Mouse (Mus musculus) cerebellum, postnatal 25 days (tissue): ENCODE measurements around the gene Notch1.

Experiments
- DNase-seq, 2 experiments: peaks; one replicate each; pipeline ENCODE4 v3.0.0; 2021; ENCODE audit warnings: mixed read lengths in 2 of 2

Gene Notch1

GRCm38 (mm10) chr2:26498694-26499093, 17.8 kb downstream of the Notch1 start:
- DNase-seq: no peak

GRCm38 (mm10) chr2:26497861-26498533, 18.5 kb downstream of the Notch1 start:
- DNase-seq: no peak

- no peak for DNase-seq
These were observed 20.0 kb downstream of the Notch1 start for GRCm38 (mm10) chr2:26496451-26496850.

- DNase-seq: no peak
These were observed 20.8 kb downstream of the Notch1 start for GRCm38 (mm10) chr2:26495701-26496100.

GRCm38 (mm10) chr2:26494991-26495390, 21.5 kb downstream of the Notch1 start:
- DNase-seq: no peak

- DNase-seq: no peak
These were observed 22.1 kb downstream of the Notch1 start for GRCm38 (mm10) chr2:26494396-26494795.

- no peak for DNase-seq
These were observed 23.3 kb downstream of the Notch1 start for GRCm38 (mm10) chr2:26493021-26493781.

- no peak for DNase-seq
These were observed 25.6 kb downstream of the Notch1 start for GRCm38 (mm10) chr2:26490760-26491301.

GRCm38 (mm10) chr2:26488535-26489135, 27.8 kb downstream of the Notch1 start:
- no peak for DNase-seq

- peak; percentile 44 to 53 for DNase-seq
These were observed 29.0 kb downstream of the Notch1 start for GRCm38 (mm10) chr2:26487322-26488021.

- no peak for DNase-seq
These were observed 29.6 kb downstream of the Notch1 start for GRCm38 (mm10) chr2:26486835-26487321.

GRCm38 (mm10) chr2:26486264-26486810, 30.1 kb downstream of the Notch1 start:
- no peak for DNase-seq

GRCm38 (mm10) chr2:26485710-26486109, 30.8 kb downstream of the Notch1 start:
- DNase-seq: no peak

- DNase-seq: no peak
These were observed 31.2 kb downstream of the Notch1 start for GRCm38 (mm10) chr2:26485278-26485677.

- DNase-seq: no peak
These were observed 32.3 kb downstream of the Notch1 start for GRCm38 (mm10) chr2:26484169-26484568.

- no peak for DNase-seq
These were observed 33.1 kb downstream of the Notch1 start for GRCm38 (mm10) chr2:26483230-26483869.

- no peak for DNase-seq
These were observed 33.6 kb downstream of the Notch1 start for GRCm38 (mm10) chr2:26482824-26483223.

- no peak for DNase-seq
These were observed 34.6 kb downstream of the Notch1 start for GRCm38 (mm10) chr2:26481724-26482495.

- DNase-seq: no peak
These were observed 35.6 kb downstream of the Notch1 start for GRCm38 (mm10) chr2:26480911-26481310.

GRCm38 (mm10) chr2:26478685-26479205, 37.7 kb downstream of the Notch1 start:
- DNase-seq: no peak

GRCm38 (mm10) chr2:26477911-26478310, 38.6 kb downstream of the Notch1 start:
- no peak for DNase-seq
